Mouse (Mus musculus): ENCODE results near the gene CK137956.

CK137956 gene

GRCm38 (mm10) chr4:127935369-127935768 is 35.4 kb downstream of the CK137956 start:
- intact Hi-C loops (cut with DNase I): loop anchor here (10.0 kb wide), 1 partner anchor 609 kb away; no protein-coding TSS in a partner anchor

DNA sequence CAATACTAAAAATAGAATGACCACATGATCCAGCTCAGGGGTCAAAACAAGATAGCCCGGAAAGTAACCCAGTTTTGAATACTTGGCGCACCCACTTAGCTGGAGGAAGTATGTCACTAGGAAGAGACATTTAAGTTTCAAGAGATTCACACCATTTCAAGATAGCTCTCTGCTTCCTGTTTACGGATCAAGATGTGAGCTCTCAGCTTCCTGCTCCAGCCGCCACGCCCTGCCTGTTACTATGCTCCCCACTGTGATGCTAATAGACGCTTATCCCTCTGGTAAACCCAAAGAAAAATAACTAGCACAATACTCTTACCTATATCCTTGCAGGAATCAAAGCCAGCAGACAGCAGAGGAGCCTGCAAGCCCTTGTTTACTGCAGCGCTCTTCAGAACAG is 57.2 kb downstream of the CK137956 start:
- intact Hi-C loops (cut with DNase I): no loop called here

DNA sequence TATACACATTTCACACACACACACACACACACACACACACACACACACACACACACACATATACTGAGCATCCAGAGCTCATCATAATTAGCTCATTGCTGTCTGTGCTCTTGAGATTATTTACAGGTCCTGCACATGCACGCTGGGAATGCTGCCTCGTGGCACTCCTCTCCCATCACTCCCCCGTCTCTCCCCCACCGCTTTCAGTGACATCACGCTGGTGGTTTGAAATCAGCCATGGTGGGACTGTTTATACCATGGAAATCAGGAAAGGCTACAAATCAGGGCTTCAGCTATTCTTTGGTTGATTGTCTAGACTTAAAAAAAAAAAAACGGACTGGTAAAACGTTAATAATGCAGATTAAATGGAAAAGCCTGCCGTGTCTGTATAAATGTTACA is 63.6 kb downstream of the CK137956 start:
- intact Hi-C loops (cut with DNase I): no loop called here

DNA sequence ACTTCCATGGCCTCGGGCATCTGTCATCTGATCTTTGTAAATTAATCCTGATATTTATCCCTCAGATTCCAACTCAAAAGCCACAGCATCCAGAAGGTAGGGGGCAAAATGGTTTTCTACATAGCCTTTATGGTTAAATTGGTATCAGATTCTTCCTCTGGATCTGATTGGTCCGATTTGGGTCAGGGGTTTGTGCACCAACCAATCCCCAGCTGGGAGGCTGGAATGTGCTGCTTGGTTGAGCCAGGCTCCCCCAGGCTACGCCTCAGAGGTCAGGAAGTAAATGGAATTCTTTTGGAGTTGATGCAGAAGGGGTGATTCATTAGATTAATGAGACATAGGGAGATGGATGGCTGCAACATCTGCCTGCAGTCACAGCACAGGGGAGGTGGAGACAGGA is 66.8 kb downstream of the CK137956 start:
- intact Hi-C loops (cut with DNase I): no loop called here

DNA sequence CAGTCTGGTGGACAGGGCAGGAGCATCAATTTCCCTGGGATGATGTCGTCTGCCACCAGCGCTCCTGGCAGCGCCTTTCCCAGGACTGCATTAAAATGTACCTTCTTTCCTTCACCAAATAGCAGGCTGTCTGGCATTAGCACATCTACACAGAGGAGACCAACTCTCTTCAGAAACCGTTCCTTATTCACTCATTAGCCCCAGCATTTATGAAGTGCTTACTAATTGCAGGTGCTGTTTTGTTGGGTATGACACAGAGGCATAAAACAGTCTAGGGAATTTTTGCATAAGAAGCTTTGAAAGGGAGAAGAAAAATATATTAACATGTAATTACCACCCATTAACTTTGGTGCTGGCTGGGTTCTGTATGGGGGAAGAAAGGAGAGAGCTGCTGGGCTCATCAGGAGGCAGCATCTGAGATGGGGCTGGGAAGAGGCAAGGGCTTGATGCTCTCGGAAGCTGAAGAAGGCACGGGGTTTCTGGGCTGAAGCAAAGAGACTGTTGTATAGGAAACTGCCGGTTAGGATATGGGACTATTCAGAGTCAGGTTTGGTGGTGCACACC is 69.8 kb downstream of the CK137956 start:
- intact Hi-C loops (cut with DNase I): no loop called here

- intact Hi-C loops (cut with DNase I): no loop called here
Observed at GRCm38 (mm10) chr4:127889071-127889470, 81.7 kb downstream of the CK137956 start.

GRCm38 (mm10) chr4:127878966-127879365 is 91.8 kb downstream of the CK137956 start:
- intact Hi-C loops (cut with DNase I): no loop called here

Data from adrenal gland (tissue).